Mouse (Mus musculus) embryonic facial prominence, embryonic 11.5 days (tissue): ENCODE data around the gene Lgals8. TPM values are rescaled to one million over a fixed set of nuclear protein-coding genes. Genes with fewer than 3 reads are reported as not detected.

Experiments used
- ATAC-seq: fragments of 200-750 bp; cut with Nextera tagmentation; replicated peaks from 2 replicates; pipeline ENCODE4 v1.8.0; 2017; ENCODE audit warnings: low read depth; ENCODE audit not compliant: insufficient number of reproducible peaks, low FRiP score, low TSS enrichment
- DNase-seq: peaks from one replicate; pipeline ENCODE4 v3.0.0-alpha.2; 2015; ENCODE audit warnings: low spot score
- H3K27ac ChIP-seq: fragments of 300-500 bp; sonication (generic); replicated peaks from 2 replicates; pipeline ENCODE4 v1.5.1; 2014; ENCODE audit warnings: mild to moderate bottlenecking, low read depth, low read length, control low read depth
- H3K27me3 ChIP-seq: fragments of 300-500 bp; sonication (generic); 2 replicates; pipeline ENCODE4 v1.6.1; 2014; ENCODE audit warnings: mild to moderate bottlenecking, low read length, moderate library complexity, mixed read lengths; ENCODE audit not compliant: control insufficient read depth, insufficient read depth
- H3K36me3 ChIP-seq: fragments of 300-500 bp; sonication (generic); replicated peaks from 2 replicates; pipeline ENCODE4 v1.6.1; 2014; ENCODE audit warnings: low read depth, mild to moderate bottlenecking, low read length, moderate library complexity, mixed read lengths; ENCODE audit not compliant: control insufficient read depth, insufficient read depth
- H3K4me1 ChIP-seq: fragments of 300-500 bp; sonication (generic); 2 replicates; pipeline ENCODE4 v1.6.1; 2014; ENCODE audit warnings: low read length, mixed read lengths; ENCODE audit not compliant: control insufficient read depth, insufficient read depth
- H3K4me2 ChIP-seq: fragments of 300-500 bp; sonication (generic); 2 replicates; pipeline ENCODE4 v1.6.1; 2014; ENCODE audit warnings: low read depth, mild to moderate bottlenecking, control low read depth, low read length, moderate library complexity
- H3K4me3 ChIP-seq: fragments of 300-500 bp; sonication (generic); 2 replicates; pipeline ENCODE4 v1.5.1; 2014; ENCODE audit warnings: low read depth, low read length, control low read depth
- H3K9ac ChIP-seq: fragments of 300-500 bp; sonication (generic); replicated peaks from 2 replicates; pipeline ENCODE4 v1.6.1; 2014; ENCODE audit warnings: mild to moderate bottlenecking, control low read depth, low read length
- H3K9me3 ChIP-seq: fragments of 300-500 bp; sonication (generic); replicated peaks from 2 replicates; pipeline ENCODE4 v1.6.1; 2016; ENCODE audit warnings: mild to moderate bottlenecking, low read length, inconsistent platforms, mixed read lengths; ENCODE audit not compliant: control insufficient read depth
- WGBS: fragments of 180-500 bp; shearing (Covaris S2); extraction: QIAGEN DNeasy Blood & Tissue Kit; methylation state at CpG from one replicate; pipeline ENCODE4 v1.1.7; 2014; 5-methylcytosine and 5-hydroxymethylcytosine counted together
- polyA plus RNA-seq: library from polyadenylated mRNA; unstranded; fragments of >200 nt; fragmentation: Nextera tagmentation; extraction: Ambion mirVana; gene quantifications from 2 replicates; pipeline ENCODE4 v1.2.1, GENCODE M21; 2014

Lgals8 gene
- polyA plus RNA-seq, 1 experiment from 2014 or later: 11.4 TPM

DNA sequence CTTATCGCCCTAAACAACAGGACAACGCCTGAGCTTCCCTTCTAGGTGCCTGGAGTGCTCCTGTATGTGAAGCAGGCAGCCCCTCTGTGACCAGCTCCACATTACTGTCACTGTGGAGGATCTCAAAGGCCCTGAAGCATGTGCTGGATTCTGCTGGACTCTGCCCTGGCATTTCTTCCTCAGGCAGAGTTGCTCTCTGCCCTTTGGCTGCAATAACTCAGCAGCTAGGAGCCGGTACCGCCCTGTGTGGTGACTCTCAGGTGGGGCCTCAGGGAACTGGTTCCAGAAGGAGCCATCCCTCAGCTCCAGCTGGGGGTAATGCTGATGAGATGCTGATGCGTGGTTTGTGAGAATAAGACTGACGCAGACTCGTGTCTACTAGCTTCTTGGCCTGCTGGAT is 8.0 kb downstream of the Lgals8 start:
- no peak overlapping the region for H3K9ac ChIP-seq
- no peaks in the 10 kb centered on the region for H3K4me1 ChIP-seq
- DNase-seq (no peak), ATAC-seq (no peak)
- no peak overlapping the region for H3K27ac ChIP-seq
- 76% methylated on average over 7 of the region's 7 CpGs for WGBS
- H3K36me3 ChIP-seq: no peaks in the 10 kb centered on the region
- no peaks in the 10 kb centered on the region for H3K27me3 ChIP-seq
- no peak overlapping the region for H3K4me3 ChIP-seq
- no peaks in the 10 kb centered on the region for H3K9me3 ChIP-seq
- H3K4me2 ChIP-seq: no peak overlapping the region

DNA sequence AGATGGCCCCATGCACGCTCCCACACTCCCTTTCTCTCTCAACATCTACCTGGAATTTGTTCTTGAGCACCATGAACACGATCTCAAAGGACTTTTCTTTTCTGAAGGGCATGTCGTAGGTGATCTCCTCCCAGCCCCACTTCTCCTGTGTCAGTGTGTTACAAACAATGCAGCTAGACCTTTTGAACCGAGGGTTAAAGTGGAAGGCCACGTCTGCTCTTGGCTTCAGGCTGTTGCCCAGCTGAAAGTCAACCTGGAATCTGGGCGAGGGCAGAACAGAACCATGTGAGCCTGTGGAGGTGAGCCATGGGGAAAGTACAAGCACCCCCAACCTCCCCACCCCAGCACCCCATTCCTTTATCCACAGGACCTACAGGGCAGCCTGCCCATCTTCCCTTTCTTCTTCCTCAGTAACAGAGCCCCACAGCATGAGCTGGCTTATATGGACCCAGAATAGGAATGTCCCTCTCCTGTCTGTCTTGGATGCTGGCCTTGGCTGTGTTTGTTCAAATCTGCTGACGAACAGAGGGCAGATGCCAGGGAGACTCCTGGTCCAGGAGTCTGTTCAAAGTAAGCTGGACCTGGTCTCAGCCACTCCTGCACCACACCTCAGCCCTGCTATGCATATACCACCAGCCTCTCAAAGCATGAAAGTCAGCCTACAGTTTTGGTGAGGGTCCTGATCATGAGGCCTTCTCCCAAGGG is 9.9 kb downstream of the Lgals8 start:
- Histone ChIP-seq H3K9me3 (no peaks in the 10 kb centered on the region), H3K4me3 (no peak overlapping the region), H3K9ac (no peak overlapping the region), H3K4me1 (no peaks in the 10 kb centered on the region), H3K27me3 (no peaks in the 10 kb centered on the region), H3K36me3 (no peaks in the 10 kb centered on the region), H3K27ac (no peak overlapping the region), H3K4me2 (no peak overlapping the region)
- ATAC-seq: no peak
- no peak for DNase-seq
- WGBS: 76% methylated on average over 7 of the region's 7 CpGs

DNA sequence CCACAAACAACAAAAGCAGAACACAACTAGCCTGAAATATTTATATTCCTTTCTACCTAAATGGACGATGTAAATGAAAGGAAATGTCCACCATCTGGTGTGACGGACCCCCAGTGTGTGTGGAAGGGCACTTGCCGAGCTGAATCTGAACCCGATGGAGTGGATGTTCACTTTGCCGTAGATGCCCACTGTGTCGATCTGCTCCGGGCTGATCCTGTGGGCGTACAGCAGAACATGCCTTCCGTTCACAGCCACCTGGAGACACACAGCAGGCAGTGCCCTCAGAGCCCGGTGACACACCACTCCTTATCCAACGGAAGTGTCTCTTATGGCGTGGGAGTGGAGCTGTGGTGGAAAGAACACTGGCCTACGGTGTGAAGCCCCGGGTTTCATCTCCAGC is 11.6 kb downstream of the Lgals8 start:
- Histone ChIP-seq H3K4me1 (no peaks in the 10 kb centered on the region), H3K27me3 (no peaks in the 10 kb centered on the region), H3K36me3 (no peaks in the 10 kb centered on the region), H3K9me3 (no peaks in the 10 kb centered on the region), H3K4me3 (no peak overlapping the region), H3K9ac (no peak overlapping the region), H3K4me2 (no peak overlapping the region), H3K27ac (no peak overlapping the region)
- 88% methylated on average over 14 of the region's 14 CpGs for WGBS
- DNase-seq (no peak), ATAC-seq (no peak)

DNA sequence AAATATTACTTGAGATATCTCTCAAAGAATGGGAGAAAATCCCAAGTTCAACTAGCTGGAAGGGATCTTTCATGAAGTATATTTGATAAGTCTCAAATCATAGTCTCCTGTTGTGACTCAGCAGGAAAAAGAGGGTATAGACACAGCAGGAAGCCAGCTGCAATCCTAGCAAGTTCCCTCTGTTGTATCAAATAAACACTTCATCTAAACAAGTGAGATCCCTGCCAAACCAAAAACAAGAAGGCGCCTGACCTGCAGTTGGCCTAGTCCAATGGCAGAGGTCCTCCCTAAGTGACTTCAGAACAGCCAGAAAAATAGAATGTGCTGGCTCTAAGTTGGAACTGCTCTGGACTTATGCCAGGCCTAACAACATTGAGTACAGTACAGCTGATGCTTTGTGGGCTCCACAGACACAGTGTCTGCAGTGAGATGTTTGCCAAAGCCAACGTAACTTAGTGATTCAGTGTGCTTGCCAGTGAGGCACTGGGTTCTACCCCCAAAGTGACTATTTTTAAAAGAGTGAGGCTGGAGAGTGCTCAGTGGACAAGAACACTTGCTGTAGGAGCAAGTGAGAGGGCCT is 22.6 kb downstream of the Lgals8 start:
- H3K9ac ChIP-seq: no peak overlapping the region
- no peaks in the 10 kb centered on the region for H3K4me1 ChIP-seq
- peaks cover 4% of the 10 kb centered on the region; the same call in 1 of the 2 replicates for H3K36me3 ChIP-seq
- no peak overlapping the region for H3K4me3 ChIP-seq
- H3K27ac ChIP-seq: no peak overlapping the region
- no peaks in the 10 kb centered on the region for H3K27me3 ChIP-seq
- no peak for DNase-seq
- no peaks in the 10 kb centered on the region for H3K9me3 ChIP-seq
- ATAC-seq: no peak
- 79% methylated on average over 2 of the region's 2 CpGs for WGBS
- H3K4me2 ChIP-seq: no peak overlapping the region

DNA sequence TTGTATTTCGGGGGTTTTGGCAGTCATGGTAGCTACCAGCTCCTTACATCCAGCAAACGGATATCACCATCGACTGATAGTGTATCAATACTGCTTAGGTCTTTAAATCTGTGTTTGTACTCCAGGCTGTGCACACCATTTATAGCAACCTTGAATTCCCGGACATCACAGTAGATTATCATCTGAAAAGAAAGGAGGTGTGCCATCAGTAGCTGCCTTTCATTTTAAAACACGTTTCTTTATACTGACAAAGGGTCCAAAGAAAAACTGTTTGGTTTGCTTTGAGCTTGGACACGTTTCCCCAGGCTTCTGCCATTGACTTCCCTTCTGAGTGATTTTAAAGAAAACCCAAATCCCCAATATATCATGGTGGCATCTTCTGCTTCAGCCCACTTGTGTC is 23.9 kb downstream of the Lgals8 start:
- H3K9me3 ChIP-seq: no peaks in the 10 kb centered on the region
- ATAC-seq: no peak
- WGBS: 88% methylated on average over 6 of the region's 6 CpGs

DNA sequence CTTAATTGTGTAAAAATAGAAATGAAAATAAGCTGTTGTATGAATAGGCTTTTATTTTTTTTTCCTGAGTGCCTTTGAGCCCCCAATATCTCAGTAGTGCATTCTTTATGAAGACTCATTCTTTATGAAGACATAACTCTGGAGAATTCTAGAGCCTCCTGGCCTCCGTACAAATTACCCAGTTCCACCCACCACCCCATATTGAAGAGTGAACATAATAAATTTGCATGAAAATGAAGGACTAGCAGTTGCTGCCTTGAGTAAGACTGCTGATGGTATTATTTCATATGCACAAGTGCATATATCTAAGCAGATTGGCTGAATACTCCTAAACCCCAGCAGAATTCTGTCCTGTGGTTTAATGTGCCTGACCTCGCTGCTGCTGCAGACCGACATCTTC is 25.2 kb downstream of the Lgals8 start:
- no peak overlapping the region for H3K27ac ChIP-seq

More for the DNA sequence above, 23.9 kb downstream of the Lgals8 start:
- H3K9ac ChIP-seq: no peak overlapping the region
- DNase-seq: no peak
- H3K4me2 ChIP-seq: no peak overlapping the region
- no peaks in the 10 kb centered on the region for H3K4me1 ChIP-seq
- H3K27me3 ChIP-seq: no peaks in the 10 kb centered on the region
- H3K36me3 ChIP-seq: peaks cover 4% of the 10 kb centered on the region
- H3K4me3 ChIP-seq: no peak overlapping the region
- H3K27ac ChIP-seq: no peak overlapping the region

DNA sequence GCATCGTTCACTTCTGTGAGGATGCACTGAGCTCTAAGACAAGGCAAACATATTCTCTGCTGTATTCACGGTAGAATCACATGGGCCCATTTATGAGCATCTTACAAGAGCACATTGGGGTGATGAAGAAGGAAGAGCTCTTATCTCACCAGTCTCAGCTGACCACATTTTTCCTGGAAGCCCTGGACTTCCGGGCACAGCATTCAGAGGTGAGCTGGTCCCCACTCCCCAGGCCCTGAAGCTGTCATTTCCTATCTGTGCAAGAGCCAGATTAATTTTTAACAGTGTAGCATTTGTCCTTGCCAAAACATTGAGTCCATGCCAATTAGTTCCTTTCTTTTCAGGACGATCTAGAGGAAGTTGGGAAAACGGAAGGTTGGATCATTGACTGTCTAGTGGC is 30.9 kb downstream of the Lgals8 start:
- Histone ChIP-seq H3K36me3 (peaks cover 10% of the 10 kb centered on the region), H3K27ac (no peak overlapping the region), H3K4me2 (no peak overlapping the region), H3K9me3 (no peaks in the 10 kb centered on the region), H3K27me3 (no peaks in the 10 kb centered on the region), H3K4me3 (no peak overlapping the region), H3K9ac (no peak overlapping the region), H3K4me1 (no peaks in the 10 kb centered on the region)
- 90% methylated on average over 5 of the region's 5 CpGs for WGBS
- no peak for DNase-seq
- no peak for ATAC-seq

More for the DNA sequence above, 25.2 kb downstream of the Lgals8 start:
- 93% methylated on average over 3 of the region's 3 CpGs for WGBS
- Histone ChIP-seq H3K4me2 (no peak overlapping the region), H3K9ac (no peak overlapping the region), H3K4me1 (no peaks in the 10 kb centered on the region), H3K4me3 (no peak overlapping the region), H3K36me3 (peaks cover 6% of the 10 kb centered on the region), H3K27me3 (no peaks in the 10 kb centered on the region), H3K9me3 (no peaks in the 10 kb centered on the region)
- DNase-seq (no peak), ATAC-seq (no peak)

DNA sequence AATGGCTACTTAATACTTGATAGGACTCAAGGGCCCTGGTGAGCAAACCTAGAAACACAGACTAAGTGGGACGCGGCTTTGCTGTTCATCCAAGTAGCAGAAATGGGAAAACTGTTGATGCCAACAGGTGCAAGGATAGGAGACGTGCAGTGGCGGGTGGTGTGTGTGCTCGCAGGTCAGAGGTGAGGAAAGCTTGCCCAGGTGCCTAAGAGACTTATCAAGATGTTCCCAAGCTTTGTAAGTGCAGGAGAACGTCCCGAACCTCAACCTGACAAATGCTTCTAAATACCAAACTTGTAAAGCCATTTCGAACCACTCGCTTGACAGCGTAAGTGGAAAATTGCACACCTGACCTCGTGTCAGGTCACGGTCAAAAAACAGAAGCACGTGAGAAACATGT is 36.2 kb downstream of the Lgals8 start:
- H3K27me3 ChIP-seq: no peaks in the 10 kb centered on the region
- H3K9me3 ChIP-seq: no peaks in the 10 kb centered on the region
- ATAC-seq: no peak
- no peak for DNase-seq
- no peak overlapping the region for H3K4me3 ChIP-seq
- no peak overlapping the region for H3K9ac ChIP-seq
- no peak overlapping the region for H3K27ac ChIP-seq
- H3K36me3 ChIP-seq: peaks cover 4% of the 10 kb centered on the region
- H3K4me1 ChIP-seq: no peaks in the 10 kb centered on the region
- 92% methylated on average over 13 of the region's 13 CpGs for WGBS
- H3K4me2 ChIP-seq: no peak overlapping the region
